Mouse (Mus musculus) liver, embryonic 14.5 days (tissue): ENCODE measurements around the gene Gpr87. TPM values are rescaled to one million over a fixed set of nuclear protein-coding genes. Genes with fewer than 3 reads are reported as not detected.

Experiments
- ATAC-seq: fragments of 200-750 bp; cut with Nextera tagmentation; 2 replicates; pipeline ENCODE4 v1.8.0; 2017; ENCODE audit warnings: moderate number of reproducible peaks, mild to moderate bottlenecking, moderate library complexity; ENCODE audit not compliant: insufficient read depth
- DNase-seq, 3 experiments: peaks; one replicate each; pipeline ENCODE4 v3.0.0-alpha.2; 2012 to 2013; ENCODE audit warnings: low read depth in 3 of 3, low spot score in 3 of 3
- H3K27ac ChIP-seq: fragments of 300-500 bp; sonication (generic); 2 replicates; pipeline ENCODE4 v1.5.1; 2014; ENCODE audit warnings: moderate library complexity, mild to moderate bottlenecking, control low read depth, inconsistent platforms
- H3K27me3 ChIP-seq: fragments of 300-500 bp; sonication (generic); 2 replicates; pipeline ENCODE4 v1.6.1; 2014; ENCODE audit warnings: mild to moderate bottlenecking, low read length, moderate library complexity; ENCODE audit not compliant: control insufficient read depth, insufficient read depth
- H3K36me3 ChIP-seq: fragments of 300-500 bp; sonication (generic); replicated peaks from 2 replicates; pipeline ENCODE4 v1.6.1; 2014; ENCODE audit warnings: low read depth; ENCODE audit not compliant: control insufficient read depth, insufficient read depth
- H3K4me1 ChIP-seq, 2 experiments: fragments of 200-500 bp in 1 of 2; fragments of 300-500 bp in 1 of 2; sonication (generic) in 1 of 2; replicated peaks; 2 replicates each; pipeline ENCODE4 v1.6.1; 2012 to 2014; ENCODE audit warnings: antibody characterized with exemption in 1 of 2, inconsistent platforms in 1 of 2, low read length in 1 of 2; ENCODE audit not compliant: control insufficient read depth in 2 of 2, insufficient read depth in 2 of 2
- H3K4me2 ChIP-seq: fragments of 300-500 bp; sonication (generic); 2 replicates; pipeline ENCODE4 v1.6.1; 2014; ENCODE audit warnings: low read depth, mild to moderate bottlenecking, control low read depth, moderate library complexity
- H3K4me3 ChIP-seq, 2 experiments: fragments of 200-500 bp in 1 of 2; fragments of 300-500 bp in 1 of 2; sonication (generic) in 1 of 2; 2 replicates each; pipeline ENCODE4 v1.5.1; 2012 to 2014; ENCODE audit warnings: low read depth in 2 of 2, low read length in 2 of 2, mild to moderate bottlenecking in 2 of 2, control low read depth in 1 of 2, inconsistent platforms in 1 of 2, moderate library complexity in 1 of 2; ENCODE audit not compliant: insufficient read depth in 1 of 2
- H3K9ac ChIP-seq: fragments of 300-500 bp; sonication (generic); replicated peaks from 2 replicates; pipeline ENCODE4 v1.6.1; 2014; ENCODE audit warnings: mild to moderate bottlenecking, control low read depth, moderate library complexity
- H3K9me3 ChIP-seq: fragments of 300-500 bp; sonication (generic); 2 replicates; pipeline ENCODE4 v1.6.1; 2016; ENCODE audit warnings: low read length, mixed read lengths; ENCODE audit not compliant: control insufficient read depth
- CTCF ChIP-seq: IDR thresholded peaks from 2 replicates; pipeline ENCODE4 v1.5.1; 2016; ENCODE audit warnings: antibody characterized with exemption, low read depth, control low read depth
- EP300 ChIP-seq: IDR thresholded peaks from 2 replicates; pipeline ENCODE4 v1.6.1; 2016; ENCODE audit warnings: antibody characterized with exemption, low read depth
- WGBS: fragments of 180-500 bp; shearing (Covaris S2); extraction: QIAGEN DNeasy Blood & Tissue Kit; methylation state at CpG from one replicate; pipeline ENCODE4 v1.1.7; 2014; ENCODE audit not compliant: insufficient replicate concordance; 5-methylcytosine and 5-hydroxymethylcytosine counted together
- polyA plus RNA-seq, 2 experiments: library from polyadenylated mRNA; depleted of rRNA in 1 of 2; stranded (reverse) in 1 of 2; unstranded in 1 of 2; fragments of >200 nt; fragmentation: Nextera tagmentation in 1 of 2; extraction: Ambion mirVana in 1 of 2; gene quantifications; 2 replicates each; pipeline versions ENCODE4 v1.2.1 to v1.2.3; 2012 to 2014

Gpr87 gene
- polyA plus RNA-seq, 2 experiments: not detected

DNA sequence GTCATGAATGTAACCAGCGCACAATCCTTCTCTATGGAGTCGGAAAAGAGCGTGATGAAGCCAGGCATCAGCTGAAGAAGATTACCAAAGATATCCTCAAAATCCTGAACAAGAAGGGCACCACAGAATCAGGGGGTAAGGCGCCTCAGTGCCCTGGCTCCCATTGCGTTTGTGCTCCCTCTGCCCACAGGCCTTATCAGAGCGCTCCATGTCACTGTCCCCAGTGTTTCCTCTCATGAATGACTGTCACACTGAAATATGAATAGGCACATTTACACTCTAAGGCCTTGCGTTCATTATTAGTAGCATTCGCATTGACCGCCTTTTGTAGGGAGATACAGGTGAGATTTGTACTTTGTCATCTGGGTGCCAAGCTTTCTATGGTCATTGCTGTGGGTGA is 32.8 kb upstream of the Gpr87 start:
- no peak for ATAC-seq
- Histone ChIP-seq H3K36me3 (no peaks in the 10 kb centered on the region), H3K9ac (no peak overlapping the region), H3K4me3 (no peak overlapping the region), H3K27ac (no peak overlapping the region), H3K4me2 (no peak overlapping the region), H3K27me3 (no peaks in the 10 kb centered on the region), H3K4me1 (peaks cover 0 to 10% of the 10 kb centered on the region in 2 experiments; a peak in 2 of 4 replicates), H3K9me3 (no peaks in the 10 kb centered on the region)
- DNase-seq: no peak
- WGBS: 37% methylated on average over 9 of the region's 9 CpGs
- TF ChIP-seq CTCF (no peak), EP300 (no peak)

- no peaks in the 10 kb centered on the region for H3K27me3 ChIP-seq
- H3K9me3 ChIP-seq: no peaks in the 10 kb centered on the region
- H3K4me3 ChIP-seq: no peak overlapping the region
- H3K4me1 ChIP-seq: peaks cover 0 to 10% of the 10 kb centered on the region in 2 experiments; a peak in 2 of 4 replicates
- H3K36me3 ChIP-seq: no peaks in the 10 kb centered on the region
- no peak for DNase-seq
- TF ChIP-seq EP300: no peak
- TF ChIP-seq CTCF: no peak
- H3K9ac ChIP-seq: no peak overlapping the region
- no peak overlapping the region for H3K27ac ChIP-seq
- ATAC-seq: no peak
- no peak overlapping the region for H3K4me2 ChIP-seq
Measured at GRCm38 (mm10) chr3:59225411-59225810, 30.5 kb upstream of the Gpr87 start.

GRCm38 (mm10) chr3:59222303-59222702 is 27.4 kb upstream of the Gpr87 start:
- H3K9me3 ChIP-seq: no peaks in the 10 kb centered on the region
- ATAC-seq (no peak), DNase-seq (no peak)
- no peaks in the 10 kb centered on the region for H3K36me3 ChIP-seq
- TF ChIP-seq EP300 (no peak), CTCF (no peak)
- no peaks in the 10 kb centered on the region for H3K4me1 ChIP-seq
- H3K27me3 ChIP-seq: no peaks in the 10 kb centered on the region
- H3K27ac ChIP-seq: no peak overlapping the region
- H3K4me2 ChIP-seq: no peak overlapping the region
- H3K9ac ChIP-seq: no peak overlapping the region
- 38% methylated on average over 2 of the region's 2 CpGs for WGBS
- H3K4me3 ChIP-seq: no peak overlapping the region

DNA sequence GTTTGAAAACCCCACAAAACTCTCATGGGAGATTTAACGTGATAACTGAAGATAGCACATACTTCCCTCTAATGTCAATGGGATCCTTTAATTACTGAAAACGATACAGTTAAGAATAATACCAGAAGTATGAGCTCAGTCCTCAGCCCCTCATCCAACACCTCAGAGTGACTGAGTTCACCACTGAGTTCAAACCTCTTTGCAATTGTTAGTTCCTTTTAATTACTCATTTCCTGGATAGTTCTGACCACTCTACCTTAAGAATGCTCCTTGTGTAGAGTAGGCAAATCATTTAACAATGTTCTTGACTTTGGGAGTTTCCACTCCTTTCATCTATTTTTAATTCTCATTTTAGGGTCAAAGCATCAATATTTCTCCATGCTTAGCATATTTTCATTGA is 24.4 kb upstream of the Gpr87 start:
- H3K4me2 ChIP-seq: no peak overlapping the region
- ATAC-seq (no peak), DNase-seq (no peak)
- no peak overlapping the region for H3K27ac ChIP-seq
- H3K4me3 ChIP-seq: no peak overlapping the region
- no peaks in the 10 kb centered on the region for H3K36me3 ChIP-seq
- 66% methylated on average over 2 of the region's 2 CpGs for WGBS
- H3K9ac ChIP-seq: no peak overlapping the region
- no peaks in the 10 kb centered on the region for H3K9me3 ChIP-seq
- TF ChIP-seq EP300 (no peak), CTCF (no peak)
- no peaks in the 10 kb centered on the region for H3K27me3 ChIP-seq
- H3K4me1 ChIP-seq: no peaks in the 10 kb centered on the region

GRCm38 (mm10) chr3:59217211-59217610 is 22.3 kb upstream of the Gpr87 start:
- no peak for DNase-seq
- 69% methylated on average over 10 of the region's 10 CpGs for WGBS
- no peak overlapping the region for H3K27ac ChIP-seq
- H3K9me3 ChIP-seq: no peaks in the 10 kb centered on the region
- H3K9ac ChIP-seq: no peak overlapping the region
- H3K27me3 ChIP-seq: no peaks in the 10 kb centered on the region
- TF ChIP-seq CTCF: no peak
- no peak for TF ChIP-seq EP300
- no peaks in the 10 kb centered on the region for H3K36me3 ChIP-seq
- no peak overlapping the region for H3K4me2 ChIP-seq
- H3K4me3 ChIP-seq: no peak overlapping the region
- ATAC-seq: no peak
- no peaks in the 10 kb centered on the region for H3K4me1 ChIP-seq
